Mouse (Mus musculus): ENCODE measurements around the gene Lmod2.

DNA sequence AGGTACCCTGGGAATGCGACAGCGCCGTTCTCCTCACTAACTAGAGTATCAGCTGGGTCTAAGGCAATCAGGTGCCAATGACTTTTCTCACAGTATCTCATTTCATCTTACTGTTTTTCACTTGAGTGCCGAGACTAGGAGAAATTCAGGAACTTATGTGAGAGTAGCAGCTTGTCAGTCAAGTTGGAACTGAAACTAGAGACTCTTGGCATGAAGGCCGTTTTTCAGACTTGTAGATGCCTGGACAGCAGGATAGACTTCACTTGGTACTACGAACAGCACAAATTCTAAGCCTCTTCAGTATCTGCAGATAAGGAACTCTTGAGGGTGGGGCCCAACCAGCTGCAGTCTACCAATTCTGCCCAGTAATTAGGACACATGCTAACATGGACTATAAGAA lies 2.6 kb downstream of the Lmod2 start:
- no peak for TF ChIP-seq CTCF (IDR thresholded peaks at IDR 0.05)
- no peak; the same call in 1 of the 2 replicates for TF ChIP-seq POLR2A (IDR thresholded peaks at IDR 0.05; ENCODE audit: insufficient read depth, low read depth, low read length)
